Mouse (Mus musculus): ENCODE results near the gene Sfpq.

DNA sequence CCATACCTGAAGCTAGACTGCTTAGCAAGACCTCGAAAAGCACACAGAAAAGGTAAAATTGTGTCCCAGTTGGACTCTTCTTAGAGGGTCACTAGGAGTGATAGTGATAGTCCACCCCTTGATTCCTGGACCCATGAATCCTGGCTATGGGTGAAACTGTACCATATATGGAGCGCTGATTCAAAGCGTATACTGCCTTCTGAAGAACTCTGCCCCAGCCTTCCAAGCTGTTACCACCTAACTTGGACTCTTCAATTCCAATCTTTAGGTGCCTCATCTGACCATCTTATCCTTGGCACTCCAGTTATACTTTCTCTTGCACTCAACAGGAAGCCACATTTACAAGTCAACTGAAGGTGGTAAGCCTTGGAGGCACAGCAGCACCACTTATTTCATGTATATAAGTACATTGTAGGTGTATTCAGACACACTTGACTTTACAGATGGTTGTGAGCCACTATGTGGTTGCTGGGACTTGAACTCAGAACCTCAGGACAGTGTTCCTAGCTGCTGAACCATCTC, 17.8 kb downstream of the Sfpq start:
- TF ChIP-seq CTCF (IDR thresholded peaks at IDR 0.05; ENCODE audit: extremely low read depth, insufficient read length, insufficient replicate concordance, low read depth, low read length) (no peak), POLR2A (IDR thresholded peaks at IDR 0.05; ENCODE audit: low read depth, low read length) (no peak)

Measured in small intestine, adult 2 months (tissue).